Mouse (Mus musculus) spleen, postnatal 4 days (tissue): ENCODE data around the gene Gm26602.

Experiments
- DNase-seq, 2 experiments: peaks; one replicate each; pipeline ENCODE4 v3.0.0; 2022; ENCODE audit warnings: low spot score in 2 of 2

The Gm26602 gene

GRCm38 (mm10) chr10:79933145-79933679 lies 22.6 kb downstream of the Gm26602 start:
- DNase-seq = no peak

DNA sequence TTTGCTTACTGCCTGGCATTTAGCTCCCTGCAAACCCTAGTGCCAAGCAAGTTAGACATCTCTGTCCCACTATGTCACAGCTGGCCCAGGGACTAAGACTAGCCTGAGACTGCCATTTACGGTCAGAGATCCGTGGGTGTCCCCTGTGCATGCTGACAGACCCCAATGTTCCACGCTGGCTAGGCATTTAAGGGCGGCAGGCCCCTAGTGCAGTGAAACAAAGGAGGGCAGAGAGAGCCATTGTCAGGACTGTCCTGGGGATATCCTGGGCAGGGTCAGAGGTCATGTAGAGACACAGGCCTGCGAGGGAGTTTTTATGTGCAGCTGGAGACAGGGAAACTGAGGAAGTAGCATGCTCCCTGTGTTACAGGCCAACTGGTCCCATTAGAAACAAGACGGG lies 23.2 kb downstream of the Gm26602 start:
- DNase-seq = no peak

DNA sequence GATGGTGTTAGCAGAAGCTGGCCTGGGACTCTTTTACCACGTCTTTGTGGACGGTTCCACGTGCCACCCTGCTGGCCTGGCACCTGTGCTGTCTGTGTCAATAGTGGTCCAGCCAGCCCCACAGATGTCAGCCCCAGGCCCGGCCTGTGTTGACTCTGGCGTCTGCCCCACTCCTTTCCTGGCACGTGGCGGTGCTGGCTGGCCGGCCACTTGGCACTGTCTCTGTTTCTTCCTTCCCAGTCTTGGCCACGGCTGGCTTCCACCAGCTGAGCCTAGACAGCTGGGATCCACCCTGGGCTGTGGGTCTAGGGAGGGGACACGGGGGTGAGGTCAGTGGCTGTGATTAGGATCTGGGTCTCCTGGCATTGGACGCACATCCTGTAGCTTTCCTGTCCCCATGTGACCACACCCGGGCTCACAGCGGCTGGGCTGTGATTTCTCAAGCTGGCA lies 23.6 kb downstream of the Gm26602 start:
- DNase-seq = no peak

- DNase-seq = no peak
Measured at GRCm38 (mm10) chr10:79934794-79935569, 24.3 kb downstream of the Gm26602 start.

DNA sequence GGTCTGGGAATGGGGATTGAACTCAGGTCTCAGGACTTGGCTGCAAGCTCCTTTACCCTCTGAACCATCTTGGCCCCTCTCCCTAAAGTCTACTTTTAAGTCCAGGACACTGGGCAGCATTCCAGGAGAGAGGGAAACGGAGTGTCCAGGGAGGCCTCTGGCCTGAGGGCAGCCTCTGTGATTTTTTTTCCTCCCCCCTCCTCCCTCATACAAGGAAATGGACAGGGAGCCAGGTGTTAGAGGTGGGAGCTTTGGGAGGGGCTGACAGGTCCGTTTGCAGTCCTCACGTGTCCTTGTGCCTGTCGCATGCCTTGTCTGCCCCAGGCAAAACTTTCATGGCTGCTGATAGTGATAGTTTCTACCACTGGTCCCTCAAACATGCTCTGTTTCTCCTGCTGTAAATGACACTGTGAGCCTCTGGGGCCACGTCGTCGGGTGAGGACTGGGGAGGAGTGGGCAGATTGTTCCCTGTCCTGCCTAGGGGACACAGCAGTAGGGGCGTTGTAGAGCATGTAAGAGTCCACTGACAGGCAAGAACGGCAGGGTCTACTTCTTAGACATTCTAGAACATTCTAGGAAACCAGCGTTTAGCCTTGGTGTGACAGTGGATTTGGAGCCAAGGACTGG lies 25.7 kb downstream of the Gm26602 start:
- no peak for DNase-seq

DNA sequence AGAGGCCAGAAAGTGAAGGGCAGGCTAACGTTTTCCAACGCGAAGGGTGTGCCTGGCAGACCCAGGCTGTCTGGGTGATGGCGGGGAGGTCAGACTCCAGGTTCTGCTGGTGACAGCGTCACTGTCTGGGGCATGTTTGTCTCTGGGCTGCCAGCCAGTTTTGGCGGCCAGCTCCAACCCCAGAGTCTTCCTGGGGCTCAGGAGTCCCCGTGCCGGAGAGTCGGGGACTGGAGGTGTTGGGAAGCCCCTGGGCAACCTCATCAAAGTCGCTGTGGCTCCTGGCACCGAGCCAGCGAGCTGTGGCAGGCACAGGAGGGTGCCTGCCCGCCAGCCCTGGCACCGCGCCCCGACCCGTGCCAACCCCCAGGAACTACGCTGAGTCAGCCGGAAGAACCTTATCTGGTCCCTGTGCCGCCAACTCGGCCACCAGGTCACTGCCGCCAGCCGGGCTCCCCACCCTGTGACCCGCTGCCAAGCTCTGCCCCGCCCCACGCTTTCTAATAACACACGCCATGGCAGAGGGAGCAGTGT lies 26.3 kb downstream of the Gm26602 start:
- DNase-seq = peak; percentile 89 to 93

DNA sequence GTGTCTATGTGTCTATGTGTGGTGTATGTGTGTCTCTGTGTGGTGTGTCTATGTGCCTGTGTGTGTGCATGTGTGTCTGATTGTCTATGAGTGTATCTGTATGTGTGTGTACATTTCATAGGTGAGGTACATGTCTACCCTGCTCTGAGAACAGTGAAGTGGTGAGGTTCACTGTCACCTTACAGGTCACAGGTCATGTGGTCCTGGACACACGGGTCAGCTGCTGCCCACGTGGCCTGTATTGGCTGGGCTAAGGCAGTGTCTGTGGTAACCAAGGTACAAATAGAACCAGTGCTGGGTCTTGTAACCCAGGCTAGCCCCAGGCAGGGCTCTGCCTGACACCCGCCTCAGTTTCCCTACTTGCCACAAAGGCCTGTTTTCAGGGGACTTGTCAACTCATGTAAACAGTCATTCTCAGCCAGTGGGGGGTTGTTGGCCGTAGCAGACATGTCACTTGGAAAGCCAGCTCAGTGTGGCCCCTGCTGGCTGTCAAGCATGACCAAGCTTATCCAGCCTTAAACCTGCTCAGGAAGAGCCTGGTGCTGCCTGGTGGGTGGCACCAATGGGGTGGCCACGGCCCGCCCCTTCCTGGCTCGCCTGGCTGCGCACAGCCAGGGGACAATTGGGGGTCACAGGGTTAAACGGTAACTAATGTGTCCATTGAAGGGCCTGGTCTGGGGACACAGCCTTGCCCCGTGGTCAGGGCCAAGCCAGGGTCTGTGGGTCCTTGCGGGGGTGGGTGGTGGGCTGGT lies 27.3 kb downstream of the Gm26602 start:
- DNase-seq = no peak

- DNase-seq = peak in 1 of 2 experiments; percentile 76
Measured at GRCm38 (mm10) chr10:79940749-79941148, 30.1 kb downstream of the Gm26602 start.

- no peak for DNase-seq
Measured at GRCm38 (mm10) chr10:79942988-79943387, 32.3 kb downstream of the Gm26602 start.

GRCm38 (mm10) chr10:79943471-79943901 lies 32.8 kb downstream of the Gm26602 start:
- no peak for DNase-seq

GRCm38 (mm10) chr10:79945507-79946234 lies 35.0 kb downstream of the Gm26602 start:
- no peak for DNase-seq

DNA sequence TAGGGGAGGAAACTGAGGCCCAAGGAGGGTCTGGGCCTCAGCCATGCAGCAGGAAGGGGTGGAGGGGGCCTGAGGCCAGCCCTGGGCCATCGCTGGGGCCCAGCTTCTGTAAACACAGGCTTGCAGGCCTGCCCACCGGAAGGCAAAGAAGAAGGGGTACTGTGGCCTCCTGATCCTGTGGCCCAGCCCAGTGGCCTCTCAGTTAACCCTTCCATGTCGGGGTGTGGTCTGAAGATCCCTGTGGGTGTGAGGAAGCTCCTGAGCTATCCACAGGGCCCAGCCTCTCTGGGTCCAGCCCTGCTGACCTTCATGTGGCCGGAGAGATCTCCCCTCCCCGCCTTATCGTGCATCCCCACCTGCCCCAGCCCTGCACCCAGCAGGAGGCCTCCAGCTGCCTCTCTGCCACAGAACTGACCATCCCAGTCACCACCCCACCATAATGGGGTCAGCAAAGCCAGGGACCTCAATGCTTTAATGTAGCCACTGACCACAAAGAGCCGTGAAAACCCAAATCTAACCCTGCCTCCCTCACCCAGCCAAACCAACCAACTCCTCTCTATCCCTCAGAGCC lies 36.2 kb downstream of the Gm26602 start:
- DNase-seq = peak in 1 of 2 experiments; percentile 73

- no peak for DNase-seq
Measured at GRCm38 (mm10) chr10:79947502-79947901, 36.8 kb downstream of the Gm26602 start.

DNA sequence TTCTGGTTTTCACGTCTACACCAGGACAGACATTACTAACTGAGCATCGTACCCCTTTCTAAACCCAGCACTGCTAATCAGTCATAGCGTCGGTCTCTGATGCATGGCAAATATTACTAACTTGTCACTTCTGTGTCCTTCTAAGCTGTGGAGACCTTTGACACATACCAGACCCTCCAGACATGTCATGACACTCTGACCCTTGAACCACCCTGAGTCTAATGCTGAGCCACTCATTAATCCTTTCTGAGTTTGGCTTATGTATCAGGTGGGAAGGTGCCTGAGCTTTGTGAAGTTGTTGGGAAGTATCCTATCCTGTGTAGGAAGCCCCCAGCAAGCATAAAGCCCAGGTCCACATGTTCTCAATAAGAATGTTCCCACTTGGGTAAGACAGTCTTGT lies 39.2 kb downstream of the Gm26602 start:
- DNase-seq = no peak

GRCm38 (mm10) chr10:79950661-79951060 lies 40.0 kb downstream of the Gm26602 start:
- DNase-seq = no peak

GRCm38 (mm10) chr10:79953946-79954345 lies 43.3 kb downstream of the Gm26602 start:
- DNase-seq = no peak

DNA sequence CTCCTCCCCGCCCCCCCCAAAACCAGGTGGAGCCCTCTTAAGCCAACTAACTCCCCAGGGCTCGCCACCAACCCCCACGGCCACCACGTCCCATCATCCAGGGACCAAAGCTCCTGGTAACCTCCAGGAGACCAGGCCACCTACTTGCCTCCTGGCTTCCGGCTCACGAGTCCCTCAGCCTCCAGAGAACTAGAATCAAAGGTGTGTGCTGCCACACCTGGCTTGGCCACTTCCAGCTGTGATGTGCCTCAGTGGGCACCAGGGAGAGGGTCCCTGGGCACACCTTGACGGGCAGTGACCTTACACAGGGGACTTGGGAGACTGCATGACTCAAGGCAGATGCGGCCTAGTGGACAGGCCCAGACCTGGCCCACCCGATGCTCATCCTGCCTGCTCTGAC lies 45.0 kb downstream of the Gm26602 start:
- no peak for DNase-seq

DNA sequence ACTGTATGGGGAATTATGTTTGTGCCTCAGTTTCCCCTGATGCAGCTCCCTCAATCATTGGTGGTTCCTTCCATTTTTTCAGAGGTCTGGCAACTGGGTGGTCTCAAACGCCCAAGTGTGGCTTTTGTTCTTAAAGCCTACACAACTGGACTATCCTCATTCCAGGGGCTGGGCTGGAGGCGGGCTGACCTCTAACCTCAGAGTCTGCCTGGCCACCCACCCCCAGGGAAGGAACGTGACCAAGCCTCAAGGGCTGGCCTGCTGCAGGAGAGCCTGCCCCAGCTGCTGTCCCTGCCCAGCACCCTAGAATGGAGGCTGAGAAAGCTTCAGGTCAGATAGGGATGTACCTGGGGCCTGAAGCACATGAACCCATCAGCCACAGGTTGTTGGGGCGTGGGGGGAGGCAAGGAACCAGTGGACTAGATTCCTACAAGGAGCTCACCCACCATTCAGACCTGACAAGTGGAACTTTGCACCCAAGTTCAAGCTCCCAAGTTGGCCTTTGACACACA lies 46.0 kb downstream of the Gm26602 start:
- DNase-seq = no peak

DNA sequence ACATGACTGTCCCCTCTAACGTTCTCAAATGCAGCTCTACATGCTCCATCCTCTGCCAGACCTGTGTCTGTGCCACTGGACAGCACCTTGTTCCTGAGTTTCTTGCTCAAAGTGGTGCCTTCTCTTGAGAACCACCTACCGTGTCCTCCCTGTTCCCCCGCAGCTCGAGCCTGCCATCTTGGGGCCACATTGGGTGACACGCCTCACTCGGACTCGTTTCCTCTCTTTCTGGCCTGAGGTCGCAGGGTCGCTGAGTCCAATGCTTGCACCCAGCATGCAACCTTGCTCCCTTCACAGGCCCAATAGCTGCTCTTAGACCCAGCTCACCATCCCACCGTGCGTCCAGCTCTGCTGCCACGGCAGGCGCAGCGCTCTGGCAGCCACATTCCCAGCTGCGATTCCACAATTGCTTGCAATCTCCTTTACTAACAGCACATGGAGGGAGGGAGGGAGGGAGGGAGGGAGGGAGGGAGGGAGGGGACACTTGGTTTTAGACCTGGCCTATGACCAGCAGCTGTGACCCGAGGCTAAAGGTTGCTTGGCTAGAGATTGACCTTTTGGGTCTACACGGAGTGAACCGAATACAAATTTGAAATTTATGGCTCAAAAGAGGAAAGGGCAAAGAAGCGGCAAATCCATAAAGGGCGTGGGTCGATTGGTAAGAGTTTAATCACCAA lies 47.6 kb downstream of the Gm26602 start:
- peak; percentile 86 to 94 for DNase-seq

DNA sequence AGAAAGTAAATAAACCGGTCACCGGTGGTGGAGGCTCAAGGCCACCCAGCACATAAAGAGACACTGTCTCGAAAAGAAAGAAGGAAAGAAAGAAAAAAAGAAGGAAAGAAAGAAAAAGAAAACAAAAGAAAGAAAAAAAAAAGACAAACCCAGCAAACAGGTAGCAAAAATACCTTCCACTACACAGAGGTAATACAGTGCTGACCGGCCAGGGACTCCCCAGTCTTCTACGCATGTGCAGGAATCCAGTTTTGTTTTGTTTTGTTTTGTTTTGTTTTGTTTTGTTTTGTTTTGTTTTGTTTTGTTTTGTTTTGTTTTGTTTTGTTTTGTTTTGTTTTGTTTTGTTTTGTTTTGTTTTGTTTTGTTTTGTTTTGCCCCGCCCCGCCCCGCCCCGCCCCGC lies 48.8 kb downstream of the Gm26602 start:
- DNase-seq = peak in 1 of 2 experiments; percentile 51
